Mouse (Mus musculus): ENCODE results near the gene Ttc41. TPM values are rescaled to one million over a fixed set of nuclear protein-coding genes. Genes with fewer than 3 reads are reported as not detected.
"Not testable (repeated sequence)": the region's sequence is repeated elsewhere in the genome, so short reads cannot be mapped to it uniquely, and the experiment has no call there.

Gene Ttc41
- 2.2 and 2.9 TPM in 2 replicates for polyA plus RNA-seq (2016; fragmentation: Nextera tagmentation; extraction: Ambion mirVana)

GRCm38 (mm10) chr10:86705318-86705921, at the start of gene Ttc41, which contains the start of gene Hsp90b1:
Gene Ttc41, plus strand, starts transcription at chr10:86705811.
Gene Hsp90b1, minus strand, starts transcription at chr10:86705509.
- H3K4me3 ChIP-seq: peak within 1 kb of the TSS; percentile 76
- DNase-seq (ENCODE audit: low spot score): peak; percentile 100
- WGBS: under 1% methylated on average over 51 of the region's 51 CpGs
- peak within 1 kb of the TSS; percentile 94 for H3K27ac ChIP-seq (replicated peaks)
- peaks cover 38% of the 10 kb centered on the region for H3K36me3 ChIP-seq (replicated peaks)
- H3K4me1 ChIP-seq: peaks cover 43% of the 10 kb centered on the region
- no peaks in the 10 kb centered on the region for H3K27me3 ChIP-seq (replicated peaks; ENCODE audit: low read depth, poor library complexity, severe bottlenecking)
- H3K9me3 ChIP-seq: no peaks in the 10 kb centered on the region

- 83% methylated on average over 4 of the region's 4 CpGs for WGBS
- not testable (repeated sequence) for H3K4me3 ChIP-seq; DNase-seq (ENCODE audit: low spot score); H3K9me3 ChIP-seq; H3K36me3 ChIP-seq (replicated peaks); H3K4me1 ChIP-seq; H3K27me3 ChIP-seq (replicated peaks; ENCODE audit: low read depth, poor library complexity, severe bottlenecking); H3K27ac ChIP-seq (replicated peaks)
These were observed 35.1 kb upstream of the Ttc41 start for GRCm38 (mm10) chr10:86670550-86670949.

GRCm38 (mm10) chr10:86684797-86685178, 20.8 kb upstream of the Ttc41 start:
- H3K4me3 ChIP-seq: peak overlapping the region; percentile 78
- not testable (repeated sequence) for DNase-seq (ENCODE audit: low spot score)

GRCm38 (mm10) chr10:86685179-86686016, 20.2 kb upstream of the Ttc41 start:
- peak; percentile 87 for DNase-seq (ENCODE audit: low spot score)
- peak overlapping the region; percentile 78 for H3K4me3 ChIP-seq
- H3K27me3 ChIP-seq (replicated peaks; ENCODE audit: low read depth, poor library complexity, severe bottlenecking); H3K4me1 ChIP-seq; H3K9me3 ChIP-seq: not testable (repeated sequence)
- under 1% methylated on average over 53 of the region's 53 CpGs for WGBS
- H3K27ac ChIP-seq (replicated peaks): peak overlapping the region; percentile 94
- peaks cover 10% of the 10 kb centered on the region for H3K36me3 ChIP-seq (replicated peaks)

More at GRCm38 (mm10) chr10:86684797-86685178, 20.8 kb upstream of the Ttc41 start:
- H3K9me3 ChIP-seq; H3K4me1 ChIP-seq; H3K27me3 ChIP-seq (replicated peaks; ENCODE audit: low read depth, poor library complexity, severe bottlenecking); H3K36me3 ChIP-seq (replicated peaks): not testable (repeated sequence)
- H3K27ac ChIP-seq (replicated peaks): peak overlapping the region; percentile 94; the same call in 1 of the 2 replicates
- 36% methylated on average over 2 of the region's 2 CpGs for WGBS

- H3K27ac ChIP-seq (replicated peaks): peak overlapping the region; percentile 94; the same call in 1 of the 2 replicates
- H3K4me3 ChIP-seq: peak overlapping the region; percentile 78
- H3K36me3 ChIP-seq (replicated peaks): peaks cover 15% of the 10 kb centered on the region
- H3K27me3 ChIP-seq (replicated peaks; ENCODE audit: low read depth, poor library complexity, severe bottlenecking); H3K4me1 ChIP-seq; DNase-seq (ENCODE audit: low spot score); H3K9me3 ChIP-seq: not testable (repeated sequence)
- 29% methylated on average over 9 of the region's 9 CpGs for WGBS
These were observed 19.6 kb upstream of the Ttc41 start for GRCm38 (mm10) chr10:86686017-86686360.

- Histone ChIP-seq H3K27ac (replicated peaks) (no peak overlapping the region), H3K27me3 (replicated peaks; ENCODE audit: low read depth, poor library complexity, severe bottlenecking) (no peaks in the 10 kb centered on the region), H3K9me3 (no peaks in the 10 kb centered on the region), H3K4me3 (peak overlapping the region; percentile 37), H3K36me3 (replicated peaks) (peaks cover 89% of the 10 kb centered on the region), H3K4me1 (peaks cover 44% of the 10 kb centered on the region)
- DNase-seq (ENCODE audit: low spot score): no peak
- 78% methylated on average over 3 of the region's 3 CpGs for WGBS
These were observed 5.4 kb upstream of the Ttc41 start for GRCm38 (mm10) chr10:86700251-86700650.

- WGBS: 78% methylated on average over 3 of the region's 3 CpGs
- Histone ChIP-seq H3K9me3 (no peaks in the 10 kb centered on the region), H3K4me3 (peak overlapping the region; percentile 37), H3K36me3 (replicated peaks) (peaks cover 82% of the 10 kb centered on the region), H3K27ac (replicated peaks) (no peak overlapping the region), H3K4me1 (peaks cover 44% of the 10 kb centered on the region), H3K27me3 (replicated peaks; ENCODE audit: low read depth, poor library complexity, severe bottlenecking) (no peaks in the 10 kb centered on the region)
- DNase-seq (ENCODE audit: low spot score): no peak
These were observed 4.6 kb upstream of the Ttc41 start for GRCm38 (mm10) chr10:86700973-86701372.

GRCm38 (mm10) chr10:86702312-86702920, 3.2 kb upstream of the Ttc41 start:
- peak overlapping the region; percentile 76 for H3K4me3 ChIP-seq
- WGBS: 59% methylated on average over 4 of the region's 4 CpGs
- H3K4me1 ChIP-seq: peaks cover 52% of the 10 kb centered on the region
- no peaks in the 10 kb centered on the region for H3K27me3 ChIP-seq (replicated peaks; ENCODE audit: low read depth, poor library complexity, severe bottlenecking)
- no peaks in the 10 kb centered on the region for H3K9me3 ChIP-seq
- peaks cover 68% of the 10 kb centered on the region for H3K36me3 ChIP-seq (replicated peaks)
- H3K27ac ChIP-seq (replicated peaks): no peak overlapping the region
- peak; percentile 38 for DNase-seq (ENCODE audit: low spot score)

GRCm38 (mm10) chr10:86703375-86703774, 2.2 kb upstream of the Ttc41 start:
- Histone ChIP-seq H3K27ac (replicated peaks) (no peak overlapping the region), H3K4me1 (peaks cover 52% of the 10 kb centered on the region), H3K9me3 (no peaks in the 10 kb centered on the region), H3K27me3 (replicated peaks; ENCODE audit: low read depth, poor library complexity, severe bottlenecking) (no peaks in the 10 kb centered on the region), H3K36me3 (replicated peaks) (peaks cover 59% of the 10 kb centered on the region), H3K4me3 (peak overlapping the region; percentile 76)
- no peak for DNase-seq (ENCODE audit: low spot score)
- 75% methylated on average over 4 of the region's 4 CpGs for WGBS

GRCm38 (mm10) chr10:86704141-86704540, 1.5 kb upstream of the Ttc41 start:
- Histone ChIP-seq H3K9me3 (no peaks in the 10 kb centered on the region), H3K36me3 (replicated peaks) (peaks cover 51% of the 10 kb centered on the region), H3K27me3 (replicated peaks; ENCODE audit: low read depth, poor library complexity, severe bottlenecking) (no peaks in the 10 kb centered on the region), H3K4me1 (peaks cover 51% of the 10 kb centered on the region), H3K4me3 (peak overlapping the region; percentile 76), H3K27ac (replicated peaks) (peak overlapping the region; percentile 94)
- WGBS: 11% methylated on average over 8 of the region's 8 CpGs
- DNase-seq (ENCODE audit: low spot score): no peak

- Histone ChIP-seq H3K4me3 (peak overlapping the region; percentile 76), H3K27me3 (replicated peaks; ENCODE audit: low read depth, poor library complexity, severe bottlenecking) (no peaks in the 10 kb centered on the region), H3K4me1 (peaks cover 48% of the 10 kb centered on the region), H3K9me3 (no peaks in the 10 kb centered on the region), H3K27ac (replicated peaks) (peak overlapping the region; percentile 94), H3K36me3 (replicated peaks) (peaks cover 46% of the 10 kb centered on the region)
- peak; percentile 60 for DNase-seq (ENCODE audit: low spot score)
- WGBS: 0% methylated on average over 33 of the region's 33 CpGs
These were observed 921 bp upstream of the Ttc41 start for GRCm38 (mm10) chr10:86704589-86705191.
